Mouse (Mus musculus) forebrain, embryonic 11.5 days (tissue): Measurements from ENCODE around the gene Adnp. TPM values are rescaled to one million over a fixed set of nuclear protein-coding genes. Genes with fewer than 3 reads are reported as not detected.
"Not testable (repeated sequence)": the region's sequence is repeated elsewhere in the genome, so short reads cannot be mapped to it uniquely, and the experiment has no call there.

Experiments used
- ATAC-seq: fragments of 200-750 bp; cut with Nextera tagmentation; replicated peaks from 2 replicates; pipeline ENCODE4 v1.8.0; 2017; ENCODE audit warnings: moderate TSS enrichment; ENCODE audit not compliant: low FRiP score
- DNase-seq: peaks from one replicate; pipeline ENCODE4 v3.0.0-alpha.2; 2017; ENCODE audit warnings: low spot score
- H3K27ac ChIP-seq: fragments of 300-500 bp; sonication (generic); 2 replicates; pipeline ENCODE4 v1.5.1; 2014; ENCODE audit warnings: low read depth, low read length
- H3K27me3 ChIP-seq: fragments of 300-500 bp; sonication (generic); 2 replicates; pipeline ENCODE4 v1.6.1; 2014; ENCODE audit warnings: mild to moderate bottlenecking, low read length, mixed read lengths; ENCODE audit not compliant: control insufficient read depth, insufficient read depth
- H3K36me3 ChIP-seq: fragments of 300-500 bp; sonication (generic); 2 replicates; pipeline ENCODE4 v1.6.1; 2014; ENCODE audit warnings: mild to moderate bottlenecking, low read length, moderate library complexity, mixed read lengths; ENCODE audit not compliant: control insufficient read depth, insufficient read depth
- H3K4me1 ChIP-seq: fragments of 300-500 bp; sonication (generic); replicated peaks from 2 replicates; pipeline ENCODE4 v1.6.1; 2014; ENCODE audit warnings: low read length, mixed read lengths; ENCODE audit not compliant: control insufficient read depth, insufficient read depth
- H3K4me2 ChIP-seq: fragments of 300-500 bp; sonication (generic); 2 replicates; pipeline ENCODE4 v1.6.1; 2014; ENCODE audit warnings: low read depth, mild to moderate bottlenecking, low read length, moderate library complexity, mixed read lengths; ENCODE audit not compliant: severe bottlenecking
- H3K4me3 ChIP-seq: fragments of 300-500 bp; sonication (generic); 2 replicates; pipeline ENCODE4 v1.5.1; 2014; ENCODE audit warnings: low read depth, low read length
- H3K9ac ChIP-seq: fragments of 300-500 bp; sonication (generic); 2 replicates; pipeline ENCODE4 v1.6.1; 2014; ENCODE audit warnings: low read length
- H3K9me3 ChIP-seq: fragments of 300-500 bp; sonication (generic); 2 replicates; pipeline ENCODE4 v1.6.1; 2016; ENCODE audit warnings: low read length, mixed read lengths; ENCODE audit not compliant: control insufficient read depth
- WGBS: fragments of 180-500 bp; shearing (Covaris S2); extraction: QIAGEN DNeasy Blood & Tissue Kit; methylation state at CpG from one replicate; pipeline ENCODE4 v1.1.7; 2014; 5-methylcytosine and 5-hydroxymethylcytosine counted together
- polyA plus RNA-seq: library from polyadenylated mRNA; unstranded; fragments of >200 nt; fragmentation: Nextera tagmentation; extraction: Ambion mirVana; gene quantifications from 2 replicates; pipeline ENCODE4 v1.2.1, GENCODE M21; 2014

Gene Adnp
- polyA plus RNA-seq, 1 experiment from 2014 or later, result 18.7 TPM

DNA sequence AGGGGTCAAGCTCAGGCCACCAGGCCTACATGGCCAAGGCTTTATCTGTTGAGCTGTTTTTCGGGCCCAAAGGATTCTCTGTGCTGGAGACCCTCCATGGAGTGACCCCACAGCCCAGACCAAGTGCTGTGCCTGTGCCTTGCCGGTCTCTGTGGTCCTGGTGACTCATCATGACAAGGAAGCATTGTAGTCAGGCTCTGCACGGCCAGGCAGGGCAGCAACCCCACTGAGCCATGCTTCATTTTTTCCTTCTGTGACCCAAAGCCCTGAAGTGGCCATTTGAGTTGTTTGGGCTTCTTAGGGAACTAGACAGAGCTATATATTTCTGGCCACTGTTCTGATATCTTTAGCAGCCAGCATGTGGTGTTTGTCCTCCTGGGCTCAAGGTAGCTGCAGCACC, 39.1 kb downstream of the Adnp start:
- no peak overlapping the region for H3K27ac ChIP-seq
- DNase-seq (no peak), ATAC-seq (no peak)
- peaks cover 9% of the 10 kb centered on the region; the same call in 1 of the 2 replicates for H3K4me1 ChIP-seq
- H3K9me3 ChIP-seq, result no peaks in the 10 kb centered on the region
- WGBS, result 53% methylated on average over 3 of the region's 3 CpGs
- H3K36me3 ChIP-seq, result no peaks in the 10 kb centered on the region
- H3K27me3 ChIP-seq, result no peaks in the 10 kb centered on the region
- H3K4me3 ChIP-seq, result no peak overlapping the region
- H3K9ac ChIP-seq, result no peak overlapping the region
- no peak overlapping the region for H3K4me2 ChIP-seq

GRCm38 (mm10) chr2:168166750-168167460, 40.0 kb downstream of the Adnp start:
- Histone ChIP-seq H3K27me3 (no peaks in the 10 kb centered on the region), H3K27ac (no peak overlapping the region), H3K4me2 (no peak overlapping the region), H3K4me3 (no peak overlapping the region), H3K4me1 (peaks cover 9% of the 10 kb centered on the region; the same call in 1 of the 2 replicates), H3K36me3 (no peaks in the 10 kb centered on the region), H3K9ac (no peak overlapping the region), H3K9me3 (no peaks in the 10 kb centered on the region)
- WGBS, result 53% methylated on average over 21 of the region's 21 CpGs
- ATAC-seq (no peak), DNase-seq (no peak)

- Histone ChIP-seq H3K27ac (no peak overlapping the region), H3K4me3 (peak overlapping the region; percentile 11; the same call in 1 of the 2 replicates), H3K9ac (peak overlapping the region; percentile 44), H3K9me3 (no peaks in the 10 kb centered on the region), H3K4me1 (peaks cover 16% of the 10 kb centered on the region), H3K27me3 (0 out of 2 replicates have a peak, but pooled peaks cover 2% of the 10 kb centered on the region), H3K4me2 (peak overlapping the region; percentile 45), H3K36me3 (no peaks in the 10 kb centered on the region)
- 8% methylated on average over 14 of the region's 14 CpGs for whole genome bisulfite sequencing
- no peak for DNase-seq
- no peak for ATAC-seq
Observed at GRCm38 (mm10) chr2:168161978-168162377, 44.9 kb downstream of the Adnp start.

DNA sequence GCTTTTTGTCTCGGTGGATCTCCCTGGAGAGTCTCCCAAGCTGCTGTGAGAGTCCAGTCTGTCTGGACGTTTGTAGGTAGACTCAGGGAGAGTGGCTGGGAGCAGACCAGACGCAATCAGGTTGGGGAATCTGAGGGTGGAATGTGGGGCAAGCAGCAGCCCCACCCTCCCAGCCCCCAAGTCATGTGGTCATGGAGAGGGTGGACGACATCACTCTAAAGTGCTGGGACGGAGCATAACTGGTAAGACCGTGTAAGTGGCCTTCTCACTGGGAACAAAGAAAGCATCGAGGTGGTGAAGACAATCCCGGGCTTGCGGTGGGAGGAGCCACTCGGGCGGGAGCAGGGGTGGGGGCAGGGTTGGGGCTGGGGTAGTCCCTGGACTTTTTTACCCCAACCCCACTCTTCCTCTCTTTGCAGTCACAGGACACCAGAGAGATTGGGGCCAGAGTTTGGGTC, 45.4 kb downstream of the Adnp start:
- ATAC-seq (no peak; the same call in 1 of the 2 replicates), DNase-seq (peak; percentile 66)
- no peaks in the 10 kb centered on the region for H3K36me3 ChIP-seq
- H3K9me3 ChIP-seq, result no peaks in the 10 kb centered on the region
- peaks cover 16% of the 10 kb centered on the region for H3K4me1 ChIP-seq
- 0 out of 2 replicates have a peak overlapping the region, but pooled peaks have one; percentile 7 for H3K27ac ChIP-seq
- H3K4me2 ChIP-seq, result peak overlapping the region; percentile 45
- 0 out of 2 replicates have a peak, but pooled peaks cover 2% of the 10 kb centered on the region for H3K27me3 ChIP-seq
- peak overlapping the region; percentile 11; the same call in 1 of the 2 replicates for H3K4me3 ChIP-seq
- WGBS, result 2% methylated on average over 11 of the region's 11 CpGs
- peak overlapping the region; percentile 44 for H3K9ac ChIP-seq

DNA sequence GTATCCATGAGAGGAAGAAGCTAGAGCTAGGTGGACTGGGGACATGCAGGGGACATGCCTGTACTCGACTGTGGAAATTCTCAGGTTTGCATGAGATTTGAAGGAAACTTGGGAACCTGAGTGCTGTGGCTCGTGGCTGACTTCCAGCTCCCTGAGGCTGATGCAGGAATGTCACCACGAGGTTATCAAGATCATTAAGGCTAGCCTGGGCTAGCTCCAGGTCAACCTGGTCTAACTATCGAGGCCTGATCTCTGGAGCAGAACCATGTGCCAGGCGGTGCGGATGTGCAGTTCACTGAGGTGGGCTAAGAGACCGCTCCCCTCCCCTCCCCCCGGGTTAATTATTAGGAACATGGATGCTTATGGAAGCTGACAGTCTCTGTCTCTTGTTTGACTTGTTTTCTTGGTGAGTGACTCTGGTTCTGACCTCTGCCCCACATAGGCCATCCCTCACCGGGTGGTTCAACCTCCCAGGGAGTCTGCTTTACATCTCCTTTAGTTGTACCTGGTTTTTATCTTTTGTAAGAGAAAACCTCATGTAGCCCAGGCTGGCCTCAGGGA, 46.5 kb downstream of the Adnp start:
- Histone ChIP-seq H3K4me2 (no peak overlapping the region), H3K9ac (no peak overlapping the region), H3K4me3 (no peak overlapping the region), H3K27ac (no peak overlapping the region), H3K27me3 (0 out of 2 replicates have a peak, but pooled peaks cover 2% of the 10 kb centered on the region), H3K4me1 (peaks cover 16% of the 10 kb centered on the region), H3K9me3 (no peaks in the 10 kb centered on the region), H3K36me3 (no peaks in the 10 kb centered on the region)
- DNase-seq (no peak), ATAC-seq (no peak)
- 78% methylated on average over 9 of the region's 9 CpGs for WGBS

DNA sequence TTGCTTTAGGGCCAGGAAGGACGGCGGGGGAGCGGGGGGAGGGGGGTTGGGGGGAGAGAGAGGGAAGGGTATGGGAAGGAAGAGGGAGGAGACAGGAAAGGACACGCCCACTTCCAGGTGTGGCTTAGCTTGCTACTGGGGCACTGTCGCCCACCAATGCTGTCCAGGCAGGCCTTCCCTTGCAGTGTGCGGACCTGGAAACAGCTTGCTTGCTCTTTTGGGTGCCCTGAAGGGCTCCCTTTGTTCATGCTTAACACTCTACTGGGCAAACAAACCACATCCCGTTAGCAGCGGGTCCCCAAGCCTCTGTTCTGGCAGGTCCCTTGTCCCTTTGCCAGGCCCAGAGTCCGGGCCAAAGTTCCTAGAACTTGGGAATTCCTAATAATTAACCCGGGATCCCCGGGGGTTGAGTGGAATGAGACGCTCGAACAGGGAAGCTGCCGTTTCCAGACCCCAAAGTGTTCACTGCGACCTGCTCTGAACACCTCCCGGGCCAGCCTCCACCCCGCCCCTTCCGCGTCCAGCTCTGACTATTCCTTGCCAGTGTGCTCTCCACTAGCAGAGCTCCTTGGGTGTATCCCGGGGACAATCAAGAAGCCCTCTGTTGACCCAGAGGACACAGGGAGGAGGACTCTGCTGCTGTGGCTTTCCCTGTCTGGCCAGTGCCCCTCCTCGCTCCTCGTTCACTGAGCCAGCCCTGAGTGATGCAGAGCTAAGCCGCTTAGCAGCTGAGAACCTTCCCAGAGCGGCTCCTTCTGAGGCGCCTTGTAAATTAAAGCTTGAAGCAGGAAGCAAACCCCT, 47.8 kb downstream of the Adnp start:
- no peak overlapping the region for H3K27ac ChIP-seq
- H3K27me3 ChIP-seq, result 0 out of 2 replicates have a peak, but pooled peaks cover 2% of the 10 kb centered on the region
- 4% methylated on average over 24 of the region's 25 CpGs for WGBS

GRCm38 (mm10) chr2:168157974-168158373, 48.9 kb downstream of the Adnp start:
- H3K9me3 ChIP-seq, H3K27me3 ChIP-seq, H3K9ac ChIP-seq, H3K4me2 ChIP-seq, ATAC-seq, DNase-seq, H3K27ac ChIP-seq, H3K4me3 ChIP-seq, H3K36me3 ChIP-seq: not testable (repeated sequence)
- 51% methylated on average over 9 of the region's 11 CpGs for WGBS
- peaks cover 16% of the 10 kb centered on the region for H3K4me1 ChIP-seq

More for the DNA sequence above, 47.8 kb downstream of the Adnp start:
- Histone ChIP-seq H3K9me3 (no peaks in the 10 kb centered on the region), H3K36me3 (no peaks in the 10 kb centered on the region), H3K4me3 (0 out of 2 replicates have a peak overlapping the region, but pooled peaks have one; percentile 1), H3K9ac (peak overlapping the region; percentile 37), H3K4me1 (peaks cover 16% of the 10 kb centered on the region), H3K4me2 (peak overlapping the region; percentile 41)
- ATAC-seq (peak; percentile 25; the same call in 1 of the 2 replicates), DNase-seq (peak; percentile 69)

DNA sequence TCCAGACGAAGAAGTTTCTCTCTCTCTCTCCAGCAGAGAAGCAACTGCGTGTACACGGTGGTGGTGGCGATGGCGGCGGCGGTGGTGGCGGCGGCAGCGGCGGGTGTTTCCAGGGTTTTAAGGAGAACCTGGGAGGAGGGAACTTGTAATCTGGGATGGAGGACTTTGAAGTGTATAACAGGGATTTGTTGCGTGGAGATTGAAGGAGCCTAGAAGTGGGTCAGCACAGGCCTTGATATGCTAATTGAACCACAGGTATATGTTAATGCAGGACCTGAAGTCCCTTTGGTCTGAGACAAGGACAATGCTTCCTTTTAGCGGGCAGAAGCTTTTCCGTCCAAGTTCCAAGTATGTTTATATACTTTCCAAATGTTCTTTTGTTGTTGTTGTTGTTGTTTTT, 50.6 kb downstream of the Adnp start:
- Histone ChIP-seq H3K4me2 (no peak overlapping the region), H3K36me3 (no peaks in the 10 kb centered on the region), H3K9me3 (no peaks in the 10 kb centered on the region), H3K27me3 (0 out of 2 replicates have a peak, but pooled peaks cover 2% of the 10 kb centered on the region), H3K9ac (no peak overlapping the region), H3K4me1 (peaks cover 11% of the 10 kb centered on the region), H3K4me3 (no peak overlapping the region), H3K27ac (no peak overlapping the region)
- WGBS, result 30% methylated on average over 14 of the region's 14 CpGs
- no peak for DNase-seq
- ATAC-seq, result no peak
